Mouse (Mus musculus) hindbrain, embryonic 11.5 days (tissue): ENCODE results near the gene Cox8b. TPM values are rescaled to one million over a fixed set of nuclear protein-coding genes. Genes with fewer than 3 reads are reported as not detected.

ENCODE experiments used
- ATAC-seq: fragments of 200-750 bp; cut with Nextera tagmentation; 2 replicates; pipeline ENCODE4 v1.8.0; 2017; ENCODE audit warnings: mild to moderate bottlenecking, moderate TSS enrichment, moderate library complexity; ENCODE audit not compliant: low FRiP score
- DNase-seq: peaks from one replicate; pipeline ENCODE4 v3.0.0-alpha.2; 2015; ENCODE audit warnings: low spot score
- H3K27ac ChIP-seq: fragments of 300-500 bp; sonication (generic); 2 replicates; pipeline ENCODE4 v1.5.1; 2014; ENCODE audit warnings: mild to moderate bottlenecking, low read depth, low read length
- H3K27me3 ChIP-seq: fragments of 300-500 bp; sonication (generic); 2 replicates; pipeline ENCODE4 v1.6.1; 2014; ENCODE audit warnings: mild to moderate bottlenecking, low read length, moderate library complexity, mixed read lengths; ENCODE audit not compliant: control insufficient read depth, insufficient read depth
- H3K36me3 ChIP-seq: fragments of 300-500 bp; sonication (generic); 2 replicates; pipeline ENCODE4 v1.6.1; 2014; ENCODE audit warnings: mild to moderate bottlenecking, low read length, moderate library complexity, mixed read lengths; ENCODE audit not compliant: control insufficient read depth, insufficient read depth
- H3K4me1 ChIP-seq: fragments of 300-500 bp; sonication (generic); replicated peaks from 2 replicates; pipeline ENCODE4 v1.6.1; 2014; ENCODE audit warnings: low read length, mixed read lengths; ENCODE audit not compliant: control insufficient read depth, insufficient read depth
- H3K4me2 ChIP-seq: fragments of 300-500 bp; sonication (generic); replicated peaks from 2 replicates; pipeline ENCODE4 v1.6.1; 2014; ENCODE audit warnings: mild to moderate bottlenecking, low read depth, low read length
- H3K4me3 ChIP-seq: fragments of 300-500 bp; sonication (generic); 2 replicates; pipeline ENCODE4 v1.5.1; 2014; ENCODE audit warnings: low read depth, low read length
- H3K9ac ChIP-seq: fragments of 300-500 bp; sonication (generic); 2 replicates; pipeline ENCODE4 v1.6.1; 2014; ENCODE audit warnings: low read depth, low read length
- H3K9me3 ChIP-seq: fragments of 300-500 bp; sonication (generic); 2 replicates; pipeline ENCODE4 v1.6.1; 2016; ENCODE audit warnings: low read length; ENCODE audit not compliant: control insufficient read depth
- WGBS: fragments of 180-500 bp; shearing (Covaris S2); extraction: QIAGEN DNeasy Blood & Tissue Kit; methylation state at CpG from one replicate; pipeline ENCODE4 v1.1.7; 2014; 5-methylcytosine and 5-hydroxymethylcytosine counted together
- polyA plus RNA-seq: library from polyadenylated mRNA; unstranded; fragments of >200 nt; fragmentation: Nextera tagmentation; extraction: Ambion mirVana; gene quantifications from 2 replicates; pipeline ENCODE4 v1.2.1, GENCODE M21; 2014

Cox8b gene
- 0.86 TPM in 1 of 2 replicates, not detected in the other for polyA plus RNA-seq

GRCm38 (mm10) chr7:140900220-140900619 is at the start of gene Cox8b:
Gene Cox8b (minus strand): TSS chr7:140900446.
- H3K4me2 ChIP-seq = no peak within 1 kb of the TSS
- ATAC-seq = no peak
- H3K27ac ChIP-seq = no peak within 1 kb of the TSS
- no peaks in the 10 kb centered on the region for H3K4me1 ChIP-seq
- H3K9me3 ChIP-seq = no peaks in the 10 kb centered on the region
- peaks cover 8% of the 10 kb centered on the region; the same call in 1 of the 2 replicates for H3K36me3 ChIP-seq
- H3K4me3 ChIP-seq = no peak within 1 kb of the TSS
- DNase-seq = no peak
- H3K27me3 ChIP-seq = no peaks in the 10 kb centered on the region
- H3K9ac ChIP-seq = no peak within 1 kb of the TSS
- WGBS = 80% methylated on average over 10 of the region's 10 CpGs

GRCm38 (mm10) chr7:140949255-140949654 is 49.0 kb upstream of the Cox8b start:
- no peak for ATAC-seq
- H3K4me3 ChIP-seq = no peak overlapping the region
- no peak overlapping the region for H3K9ac ChIP-seq
- WGBS = 87% methylated on average over 6 of the region's 6 CpGs
- H3K27ac ChIP-seq = no peak overlapping the region
- H3K27me3 ChIP-seq = no peaks in the 10 kb centered on the region
- H3K4me2 ChIP-seq = no peak overlapping the region
- no peaks in the 10 kb centered on the region; the same call in 1 of the 2 replicates for H3K4me1 ChIP-seq
- no peaks in the 10 kb centered on the region for H3K9me3 ChIP-seq
- DNase-seq = no peak
- no peaks in the 10 kb centered on the region for H3K36me3 ChIP-seq

- no peaks in the 10 kb centered on the region for H3K36me3 ChIP-seq
Observed at GRCm38 (mm10) chr7:140948161-140948560, 47.9 kb upstream of the Cox8b start.

GRCm38 (mm10) chr7:140946980-140947379 is 46.7 kb upstream of the Cox8b start:
- Histone ChIP-seq H3K27me3 (no peaks in the 10 kb centered on the region; the same call in 1 of the 2 replicates), H3K27ac (no peak overlapping the region), H3K4me1 (no peaks in the 10 kb centered on the region; the same call in 1 of the 2 replicates), H3K36me3 (no peaks in the 10 kb centered on the region), H3K9me3 (no peaks in the 10 kb centered on the region), H3K4me2 (no peak overlapping the region), H3K9ac (no peak overlapping the region), H3K4me3 (no peak overlapping the region)
- ATAC-seq = no peak
- DNase-seq = no peak
- WGBS = 64% methylated on average over 7 of the region's 7 CpGs

More at GRCm38 (mm10) chr7:140948161-140948560, 47.9 kb upstream of the Cox8b start:
- Histone ChIP-seq H3K4me3 (no peak overlapping the region), H3K27me3 (no peaks in the 10 kb centered on the region; the same call in 1 of the 2 replicates), H3K4me1 (no peaks in the 10 kb centered on the region; the same call in 1 of the 2 replicates), H3K27ac (no peak overlapping the region), H3K9me3 (no peaks in the 10 kb centered on the region), H3K4me2 (no peak overlapping the region), H3K9ac (no peak overlapping the region)
- ATAC-seq (no peak), DNase-seq (no peak)
- 89% methylated on average over 8 of the region's 8 CpGs for WGBS

- 89% methylated on average over 10 of the region's 10 CpGs for WGBS
- H3K9ac ChIP-seq = no peak overlapping the region
- H3K4me2 ChIP-seq = no peak overlapping the region
- H3K27me3 ChIP-seq = no peaks in the 10 kb centered on the region; the same call in 1 of the 2 replicates
- H3K9me3 ChIP-seq = no peaks in the 10 kb centered on the region
- H3K36me3 ChIP-seq = no peaks in the 10 kb centered on the region
- no peak overlapping the region for H3K27ac ChIP-seq
- no peaks in the 10 kb centered on the region; the same call in 1 of the 2 replicates for H3K4me1 ChIP-seq
- no peak for DNase-seq
- H3K4me3 ChIP-seq = no peak overlapping the region
- no peak for ATAC-seq
Observed at GRCm38 (mm10) chr7:140946311-140946710, 46.1 kb upstream of the Cox8b start.

- no peaks in the 10 kb centered on the region for H3K4me1 ChIP-seq
- H3K9ac ChIP-seq = no peak overlapping the region
- no peak overlapping the region for H3K4me2 ChIP-seq
- no peaks in the 10 kb centered on the region for H3K36me3 ChIP-seq
- DNase-seq (no peak), ATAC-seq (no peak)
- 90% methylated on average over 5 of the region's 5 CpGs for WGBS
- H3K27me3 ChIP-seq = no peaks in the 10 kb centered on the region; the same call in 1 of the 2 replicates
- H3K9me3 ChIP-seq = no peaks in the 10 kb centered on the region
- no peak overlapping the region for H3K27ac ChIP-seq
- H3K4me3 ChIP-seq = no peak overlapping the region
Observed at GRCm38 (mm10) chr7:140945247-140945646, 45.0 kb upstream of the Cox8b start.

- no peak for ATAC-seq
- H3K4me3 ChIP-seq = no peak overlapping the region
- no peak overlapping the region for H3K9ac ChIP-seq
- no peaks in the 10 kb centered on the region for H3K36me3 ChIP-seq
- H3K4me2 ChIP-seq = no peak overlapping the region
- H3K9me3 ChIP-seq = no peaks in the 10 kb centered on the region
- H3K4me1 ChIP-seq = no peaks in the 10 kb centered on the region
- no peak for DNase-seq
- no peaks in the 10 kb centered on the region; the same call in 1 of the 2 replicates for H3K27me3 ChIP-seq
- WGBS = 89% methylated on average over 7 of the region's 7 CpGs
- no peak overlapping the region for H3K27ac ChIP-seq
Observed at GRCm38 (mm10) chr7:140944236-140944635, 44.0 kb upstream of the Cox8b start.

- Histone ChIP-seq H3K27me3 (no peaks in the 10 kb centered on the region; the same call in 1 of the 2 replicates), H3K27ac (no peak overlapping the region), H3K4me2 (no peak overlapping the region), H3K36me3 (no peaks in the 10 kb centered on the region), H3K9me3 (no peaks in the 10 kb centered on the region), H3K9ac (no peak overlapping the region), H3K4me1 (no peaks in the 10 kb centered on the region), H3K4me3 (no peak overlapping the region)
- no peak for ATAC-seq
- DNase-seq = no peak
- whole genome bisulfite sequencing = 91% methylated on average over 4 of the region's 4 CpGs
Observed at GRCm38 (mm10) chr7:140943356-140943755, 43.1 kb upstream of the Cox8b start.

- no peaks in the 10 kb centered on the region for H3K9me3 ChIP-seq
- no peak overlapping the region for H3K4me3 ChIP-seq
- no peak overlapping the region for H3K27ac ChIP-seq
- no peaks in the 10 kb centered on the region for H3K4me1 ChIP-seq
- H3K4me2 ChIP-seq = no peak overlapping the region
- no peak for ATAC-seq
- no peaks in the 10 kb centered on the region for H3K36me3 ChIP-seq
- WGBS = 89% methylated on average over 10 of the region's 10 CpGs
- no peaks in the 10 kb centered on the region; the same call in 1 of the 2 replicates for H3K27me3 ChIP-seq
- DNase-seq = no peak
- no peak overlapping the region for H3K9ac ChIP-seq
Observed at GRCm38 (mm10) chr7:140942811-140943210, 42.6 kb upstream of the Cox8b start.
